Mouse (Mus musculus) kidney, adult 11 months (tissue): ENCODE results near the gene Nt5c2.

ENCODE experiments used
- DNase-seq: peaks from one replicate; pipeline ENCODE4 v3.0.0; 2022

Nt5c2 gene

GRCm38 (mm10) chr19:46836085-46836484 is 178.9 kb downstream of the Nt5c2 start:
- no peak for DNase-seq

DNA sequence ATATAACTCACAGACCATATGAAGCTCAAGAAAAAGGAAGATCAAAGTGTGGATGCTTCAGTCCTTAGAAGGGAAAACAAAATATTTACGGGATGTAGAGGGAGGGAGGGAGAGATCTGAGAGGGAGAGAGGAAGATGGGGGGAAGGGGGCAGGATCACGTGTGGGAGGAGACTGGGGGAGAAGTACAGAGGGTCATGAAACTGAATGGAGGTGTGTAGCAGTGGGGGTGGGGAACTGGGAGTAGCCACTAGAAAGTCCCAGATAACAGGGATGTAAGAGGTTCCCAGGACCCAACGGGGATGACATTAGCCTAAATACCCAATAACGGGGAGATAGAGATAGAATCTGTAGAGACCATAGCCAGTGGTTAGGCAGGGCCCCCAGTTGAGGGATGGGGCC is 179.6 kb downstream of the Nt5c2 start:
- no peak for DNase-seq

DNA sequence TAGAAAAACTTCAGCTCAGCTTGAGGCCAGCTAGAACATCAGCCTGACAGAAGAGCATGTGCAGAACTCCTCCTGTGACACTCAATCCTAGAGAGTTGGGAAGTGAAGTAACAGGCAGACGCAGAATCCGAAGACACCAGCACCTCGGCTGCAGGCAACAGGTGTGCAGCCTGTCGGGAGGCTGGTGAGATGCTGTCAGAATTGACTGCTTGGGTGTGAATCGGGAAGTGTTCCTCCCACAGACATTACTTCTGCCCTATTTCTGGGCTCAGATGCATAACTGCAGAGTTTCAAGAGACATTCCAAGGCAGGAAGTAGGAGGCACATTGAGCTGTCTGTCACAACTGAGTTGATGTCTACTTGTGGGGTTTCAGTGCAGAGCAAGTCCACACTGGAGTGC is 180.7 kb downstream of the Nt5c2 start:
- DNase-seq: no peak
